Mouse (Mus musculus): ENCODE data around the gene Exoc8.

The Exoc8 gene

GRCm38 (mm10) chr8:124845131-124845530 lies 52.4 kb downstream of the Exoc8 start:
- no peak for DNase-seq
